Mouse (Mus musculus): ENCODE results near the gene Dab2. TPM values are rescaled to one million over a fixed set of nuclear protein-coding genes. Genes with fewer than 3 reads are reported as not detected.

The Dab2 gene
- polyA plus RNA-seq, 1 experiment from 2014 or later: 66.0 TPM

GRCm38 (mm10) chr15:6334664-6335206 is 35.1 kb downstream of the Dab2 start:
- no peak overlapping the region for H3K27ac ChIP-seq (ENCODE audit: low read length)
- no peaks in the 10 kb centered on the region for H3K4me1 ChIP-seq (ENCODE audit: control insufficient read depth, insufficient read depth, low read length)
- 54% methylated on average over 1 of the region's 1 CpGs for WGBS
- H3K4me2 ChIP-seq (replicated peaks; ENCODE audit: low read depth, low read length): no peak overlapping the region
- no peaks in the 10 kb centered on the region for H3K9me3 ChIP-seq (ENCODE audit: control insufficient read depth, low read depth, low read length)
- no peak overlapping the region for H3K4me3 ChIP-seq (ENCODE audit: low read depth, low read length)
- ATAC-seq (ENCODE audit: insufficient number of reproducible peaks, insufficient read depth, low FRiP score, low read depth): no peak
- no peak overlapping the region for H3K9ac ChIP-seq (replicated peaks; ENCODE audit: low read depth, low read length)
- H3K36me3 ChIP-seq (ENCODE audit: control insufficient read depth, insufficient read depth, low read length): no peaks in the 10 kb centered on the region
- no peaks in the 10 kb centered on the region for H3K27me3 ChIP-seq (ENCODE audit: control insufficient read depth, insufficient read depth, low read length)

- Histone ChIP-seq H3K4me2 (replicated peaks; ENCODE audit: low read depth, low read length) (no peak overlapping the region), H3K27ac (ENCODE audit: low read length) (no peak overlapping the region), H3K36me3 (ENCODE audit: control insufficient read depth, insufficient read depth, low read length) (no peaks in the 10 kb centered on the region), H3K4me1 (ENCODE audit: control insufficient read depth, insufficient read depth, low read length) (no peaks in the 10 kb centered on the region), H3K9ac (replicated peaks; ENCODE audit: low read depth, low read length) (no peak overlapping the region), H3K27me3 (ENCODE audit: control insufficient read depth, insufficient read depth, low read length) (no peaks in the 10 kb centered on the region), H3K9me3 (ENCODE audit: control insufficient read depth, low read depth, low read length) (no peaks in the 10 kb centered on the region), H3K4me3 (ENCODE audit: low read depth, low read length) (no peak overlapping the region)
- 83% methylated on average over 5 of the region's 5 CpGs for WGBS
- no peak for ATAC-seq (ENCODE audit: insufficient number of reproducible peaks, insufficient read depth, low FRiP score, low read depth)
Observed at GRCm38 (mm10) chr15:6339767-6340166, 40.2 kb downstream of the Dab2 start.

- H3K36me3 ChIP-seq (ENCODE audit: control insufficient read depth, insufficient read depth, low read length): no peaks in the 10 kb centered on the region
- H3K9ac ChIP-seq (replicated peaks; ENCODE audit: low read depth, low read length): no peak overlapping the region
- no peak overlapping the region for H3K27ac ChIP-seq (ENCODE audit: low read length)
- ATAC-seq (ENCODE audit: insufficient number of reproducible peaks, insufficient read depth, low FRiP score, low read depth): no peak
- H3K9me3 ChIP-seq (ENCODE audit: control insufficient read depth, low read depth, low read length): no peaks in the 10 kb centered on the region
- no peaks in the 10 kb centered on the region for H3K27me3 ChIP-seq (ENCODE audit: control insufficient read depth, insufficient read depth, low read length)
- no peak overlapping the region for H3K4me3 ChIP-seq (ENCODE audit: low read depth, low read length)
- H3K4me2 ChIP-seq (replicated peaks; ENCODE audit: low read depth, low read length): no peak overlapping the region
- 89% methylated on average over 6 of the region's 6 CpGs for WGBS
- H3K4me1 ChIP-seq (ENCODE audit: control insufficient read depth, insufficient read depth, low read length): no peaks in the 10 kb centered on the region
Observed at GRCm38 (mm10) chr15:6340347-6340746, 40.8 kb downstream of the Dab2 start.

GRCm38 (mm10) chr15:6341427-6341826 is 41.8 kb downstream of the Dab2 start:
- Histone ChIP-seq H3K9ac (replicated peaks; ENCODE audit: low read depth, low read length) (no peak overlapping the region), H3K4me2 (replicated peaks; ENCODE audit: low read depth, low read length) (no peak overlapping the region), H3K27me3 (ENCODE audit: control insufficient read depth, insufficient read depth, low read length) (no peaks in the 10 kb centered on the region), H3K4me3 (ENCODE audit: low read depth, low read length) (no peak overlapping the region), H3K36me3 (ENCODE audit: control insufficient read depth, insufficient read depth, low read length) (no peaks in the 10 kb centered on the region), H3K27ac (ENCODE audit: low read length) (no peak overlapping the region), H3K4me1 (ENCODE audit: control insufficient read depth, insufficient read depth, low read length) (no peaks in the 10 kb centered on the region), H3K9me3 (ENCODE audit: control insufficient read depth, low read depth, low read length) (no peaks in the 10 kb centered on the region)
- no peak for ATAC-seq (ENCODE audit: insufficient number of reproducible peaks, insufficient read depth, low FRiP score, low read depth)
- 81% methylated on average over 6 of the region's 6 CpGs for WGBS

GRCm38 (mm10) chr15:6353901-6354300 is 54.3 kb downstream of the Dab2 start:
- no peak overlapping the region for H3K4me3 ChIP-seq (ENCODE audit: low read depth, low read length)
- no peak for ATAC-seq (ENCODE audit: insufficient number of reproducible peaks, insufficient read depth, low FRiP score, low read depth)
- H3K9me3 ChIP-seq (ENCODE audit: control insufficient read depth, low read depth, low read length): no peaks in the 10 kb centered on the region
- no peak overlapping the region for H3K9ac ChIP-seq (replicated peaks; ENCODE audit: low read depth, low read length)
- no peak overlapping the region for H3K27ac ChIP-seq (ENCODE audit: low read length)
- H3K36me3 ChIP-seq (ENCODE audit: control insufficient read depth, insufficient read depth, low read length): no peaks in the 10 kb centered on the region
- H3K4me1 ChIP-seq (ENCODE audit: control insufficient read depth, insufficient read depth, low read length): no peaks in the 10 kb centered on the region
- no peaks in the 10 kb centered on the region for H3K27me3 ChIP-seq (ENCODE audit: control insufficient read depth, insufficient read depth, low read length)
- 83% methylated on average over 3 of the region's 3 CpGs for WGBS
- H3K4me2 ChIP-seq (replicated peaks; ENCODE audit: low read depth, low read length): no peak overlapping the region

GRCm38 (mm10) chr15:6359859-6360258 is 60.3 kb downstream of the Dab2 start:
- ATAC-seq (ENCODE audit: insufficient number of reproducible peaks, insufficient read depth, low FRiP score, low read depth): no peak
- 83% methylated on average over 2 of the region's 2 CpGs for WGBS
- H3K27me3 ChIP-seq (ENCODE audit: control insufficient read depth, insufficient read depth, low read length): no peaks in the 10 kb centered on the region

GRCm38 (mm10) chr15:6369974-6370373 is 70.4 kb downstream of the Dab2 start:
- H3K9me3 ChIP-seq (ENCODE audit: control insufficient read depth, low read depth, low read length): no peaks in the 10 kb centered on the region
- WGBS: 33% methylated on average over 1 of the region's 1 CpGs

More at GRCm38 (mm10) chr15:6359859-6360258, 60.3 kb downstream of the Dab2 start:
- no peaks in the 10 kb centered on the region for H3K9me3 ChIP-seq (ENCODE audit: control insufficient read depth, low read depth, low read length)
- H3K4me2 ChIP-seq (replicated peaks; ENCODE audit: low read depth, low read length): no peak overlapping the region
- H3K36me3 ChIP-seq (ENCODE audit: control insufficient read depth, insufficient read depth, low read length): no peaks in the 10 kb centered on the region
- H3K4me3 ChIP-seq (ENCODE audit: low read depth, low read length): no peak overlapping the region
- no peak overlapping the region for H3K27ac ChIP-seq (ENCODE audit: low read length)
- H3K4me1 ChIP-seq (ENCODE audit: control insufficient read depth, insufficient read depth, low read length): no peaks in the 10 kb centered on the region
- H3K9ac ChIP-seq (replicated peaks; ENCODE audit: low read depth, low read length): no peak overlapping the region

GRCm38 (mm10) chr15:6371486-6371885 is 71.9 kb downstream of the Dab2 start:
- Histone ChIP-seq H3K9ac (replicated peaks; ENCODE audit: low read depth, low read length) (no peak overlapping the region), H3K36me3 (ENCODE audit: control insufficient read depth, insufficient read depth, low read length) (no peaks in the 10 kb centered on the region), H3K27me3 (ENCODE audit: control insufficient read depth, insufficient read depth, low read length) (no peaks in the 10 kb centered on the region), H3K9me3 (ENCODE audit: control insufficient read depth, low read depth, low read length) (no peaks in the 10 kb centered on the region), H3K4me2 (replicated peaks; ENCODE audit: low read depth, low read length) (no peak overlapping the region), H3K4me3 (ENCODE audit: low read depth, low read length) (no peak overlapping the region), H3K27ac (ENCODE audit: low read length) (no peak overlapping the region), H3K4me1 (ENCODE audit: control insufficient read depth, insufficient read depth, low read length) (no peaks in the 10 kb centered on the region)
- no peak for ATAC-seq (ENCODE audit: insufficient number of reproducible peaks, insufficient read depth, low FRiP score, low read depth)
- 79% methylated on average over 2 of the region's 2 CpGs for WGBS

More at GRCm38 (mm10) chr15:6369974-6370373, 70.4 kb downstream of the Dab2 start:
- Histone ChIP-seq H3K9ac (replicated peaks; ENCODE audit: low read depth, low read length) (no peak overlapping the region), H3K4me3 (ENCODE audit: low read depth, low read length) (no peak overlapping the region), H3K27ac (ENCODE audit: low read length) (no peak overlapping the region), H3K4me2 (replicated peaks; ENCODE audit: low read depth, low read length) (no peak overlapping the region), H3K27me3 (ENCODE audit: control insufficient read depth, insufficient read depth, low read length) (no peaks in the 10 kb centered on the region), H3K4me1 (ENCODE audit: control insufficient read depth, insufficient read depth, low read length) (no peaks in the 10 kb centered on the region), H3K36me3 (ENCODE audit: control insufficient read depth, insufficient read depth, low read length) (no peaks in the 10 kb centered on the region)
- no peak for ATAC-seq (ENCODE audit: insufficient number of reproducible peaks, insufficient read depth, low FRiP score, low read depth)

GRCm38 (mm10) chr15:6375016-6375415 is 75.4 kb downstream of the Dab2 start:
- Histone ChIP-seq H3K9ac (replicated peaks; ENCODE audit: low read depth, low read length) (no peak overlapping the region), H3K36me3 (ENCODE audit: control insufficient read depth, insufficient read depth, low read length) (no peaks in the 10 kb centered on the region), H3K27ac (ENCODE audit: low read length) (no peak overlapping the region), H3K4me3 (ENCODE audit: low read depth, low read length) (no peak overlapping the region), H3K27me3 (ENCODE audit: control insufficient read depth, insufficient read depth, low read length) (no peaks in the 10 kb centered on the region), H3K9me3 (ENCODE audit: control insufficient read depth, low read depth, low read length) (no peaks in the 10 kb centered on the region), H3K4me2 (replicated peaks; ENCODE audit: low read depth, low read length) (no peak overlapping the region), H3K4me1 (ENCODE audit: control insufficient read depth, insufficient read depth, low read length) (no peaks in the 10 kb centered on the region)
- no peak for ATAC-seq (ENCODE audit: insufficient number of reproducible peaks, insufficient read depth, low FRiP score, low read depth)
- WGBS: 69% methylated on average over 13 of the region's 13 CpGs
